Mouse (Mus musculus): Measurements from ENCODE around the gene Primpol. TPM values are rescaled to one million over a fixed set of nuclear protein-coding genes. Genes with fewer than 3 reads are reported as not detected.

Gene Primpol
- polyA plus RNA-seq, 1 experiment from 2014 or later: 11.0 TPM

GRCm38 (mm10) chr8:46598753-46599152 is 18.3 kb downstream of the Primpol start:
- WGBS: 94% methylated on average over 5 of the region's 5 CpGs
- Histone ChIP-seq H3K9ac (ENCODE audit: low read length) (no peak overlapping the region), H3K4me1 (ENCODE audit: control insufficient read depth, insufficient read depth, low read length) (0 out of 2 replicates have a peak, but pooled peaks cover 5% of the 10 kb centered on the region), H3K27ac (replicated peaks; ENCODE audit: low read depth, low read length) (no peak overlapping the region), H3K4me2 (ENCODE audit: low read depth, severe bottlenecking) (no peak overlapping the region), H3K27me3 (ENCODE audit: control insufficient read depth, insufficient read depth, low read length) (no peaks in the 10 kb centered on the region), H3K9me3 (ENCODE audit: control insufficient read depth, low read length) (no peaks in the 10 kb centered on the region), H3K4me3 (ENCODE audit: low read depth, low read length) (no peak overlapping the region), H3K36me3 (ENCODE audit: control insufficient read depth, insufficient read depth, low read length) (no peaks in the 10 kb centered on the region)
- ATAC-seq (ENCODE audit: insufficient number of reproducible peaks, low FRiP score, low TSS enrichment, low read depth): no peak
- DNase-seq (ENCODE audit: low spot score): no peak

- Histone ChIP-seq H3K4me3 (ENCODE audit: low read depth, low read length) (no peak overlapping the region), H3K4me2 (ENCODE audit: low read depth, severe bottlenecking) (no peak overlapping the region), H3K27ac (replicated peaks; ENCODE audit: low read depth, low read length) (no peak overlapping the region), H3K9ac (ENCODE audit: low read length) (no peak overlapping the region), H3K4me1 (ENCODE audit: control insufficient read depth, insufficient read depth, low read length) (0 out of 2 replicates have a peak, but pooled peaks cover 5% of the 10 kb centered on the region), H3K9me3 (ENCODE audit: control insufficient read depth, low read length) (no peaks in the 10 kb centered on the region), H3K36me3 (ENCODE audit: control insufficient read depth, insufficient read depth, low read length) (no peaks in the 10 kb centered on the region), H3K27me3 (ENCODE audit: control insufficient read depth, insufficient read depth, low read length) (no peaks in the 10 kb centered on the region)
- ATAC-seq (ENCODE audit: insufficient number of reproducible peaks, low FRiP score, low TSS enrichment, low read depth) (no peak), DNase-seq (ENCODE audit: low spot score) (no peak)
- WGBS: 88% methylated on average over 2 of the region's 2 CpGs
These were observed 18.9 kb downstream of the Primpol start for GRCm38 (mm10) chr8:46598114-46598513.

GRCm38 (mm10) chr8:46597411-46597810 is 19.6 kb downstream of the Primpol start:
- Histone ChIP-seq H3K36me3 (ENCODE audit: control insufficient read depth, insufficient read depth, low read length) (no peaks in the 10 kb centered on the region), H3K27me3 (ENCODE audit: control insufficient read depth, insufficient read depth, low read length) (no peaks in the 10 kb centered on the region), H3K4me2 (ENCODE audit: low read depth, severe bottlenecking) (no peak overlapping the region), H3K9ac (ENCODE audit: low read length) (no peak overlapping the region), H3K27ac (replicated peaks; ENCODE audit: low read depth, low read length) (no peak overlapping the region), H3K9me3 (ENCODE audit: control insufficient read depth, low read length) (no peaks in the 10 kb centered on the region), H3K4me1 (ENCODE audit: control insufficient read depth, insufficient read depth, low read length) (0 out of 2 replicates have a peak, but pooled peaks cover 5% of the 10 kb centered on the region), H3K4me3 (ENCODE audit: low read depth, low read length) (no peak overlapping the region)
- DNase-seq (ENCODE audit: low spot score): no peak
- 72% methylated on average over 2 of the region's 2 CpGs for WGBS
- no peak for ATAC-seq (ENCODE audit: insufficient number of reproducible peaks, low FRiP score, low TSS enrichment, low read depth)

- no peak overlapping the region for H3K9ac ChIP-seq (ENCODE audit: low read length)
- WGBS: 98% methylated on average over 2 of the region's 2 CpGs
- H3K27ac ChIP-seq (replicated peaks; ENCODE audit: low read depth, low read length): no peak overlapping the region
- ATAC-seq (ENCODE audit: insufficient number of reproducible peaks, low FRiP score, low TSS enrichment, low read depth): no peak
- no peaks in the 10 kb centered on the region for H3K36me3 ChIP-seq (ENCODE audit: control insufficient read depth, insufficient read depth, low read length)
- DNase-seq (ENCODE audit: low spot score): no peak
- no peak overlapping the region for H3K4me3 ChIP-seq (ENCODE audit: low read depth, low read length)
- no peak overlapping the region for H3K4me2 ChIP-seq (ENCODE audit: low read depth, severe bottlenecking)
- H3K4me1 ChIP-seq (ENCODE audit: control insufficient read depth, insufficient read depth, low read length): 0 out of 2 replicates have a peak, but pooled peaks cover 5% of the 10 kb centered on the region
- H3K9me3 ChIP-seq (ENCODE audit: control insufficient read depth, low read length): no peaks in the 10 kb centered on the region
- no peaks in the 10 kb centered on the region for H3K27me3 ChIP-seq (ENCODE audit: control insufficient read depth, insufficient read depth, low read length)
These were observed 20.5 kb downstream of the Primpol start for GRCm38 (mm10) chr8:46596530-46596929.

- Histone ChIP-seq H3K9me3 (ENCODE audit: control insufficient read depth, low read length) (no peaks in the 10 kb centered on the region), H3K36me3 (ENCODE audit: control insufficient read depth, insufficient read depth, low read length) (no peaks in the 10 kb centered on the region), H3K4me2 (ENCODE audit: low read depth, severe bottlenecking) (no peak overlapping the region), H3K9ac (ENCODE audit: low read length) (no peak overlapping the region), H3K27ac (replicated peaks; ENCODE audit: low read depth, low read length) (no peak overlapping the region), H3K4me1 (ENCODE audit: control insufficient read depth, insufficient read depth, low read length) (no peaks in the 10 kb centered on the region), H3K27me3 (ENCODE audit: control insufficient read depth, insufficient read depth, low read length) (no peaks in the 10 kb centered on the region), H3K4me3 (ENCODE audit: low read depth, low read length) (no peak overlapping the region)
- ATAC-seq (ENCODE audit: insufficient number of reproducible peaks, low FRiP score, low TSS enrichment, low read depth): no peak
- DNase-seq (ENCODE audit: low spot score): no peak
- 83% methylated on average over 2 of the region's 2 CpGs for WGBS
These were observed 21.4 kb downstream of the Primpol start for GRCm38 (mm10) chr8:46595593-46595992.

GRCm38 (mm10) chr8:46593772-46594171 is 23.2 kb downstream of the Primpol start:
- 80% methylated on average over 2 of the region's 2 CpGs for WGBS
- H3K36me3 ChIP-seq (ENCODE audit: control insufficient read depth, insufficient read depth, low read length): no peaks in the 10 kb centered on the region
- no peaks in the 10 kb centered on the region for H3K27me3 ChIP-seq (ENCODE audit: control insufficient read depth, insufficient read depth, low read length)
- H3K9me3 ChIP-seq (ENCODE audit: control insufficient read depth, low read length): no peaks in the 10 kb centered on the region
- no peak overlapping the region for H3K9ac ChIP-seq (ENCODE audit: low read length)
- no peak overlapping the region for H3K4me3 ChIP-seq (ENCODE audit: low read depth, low read length)
- H3K27ac ChIP-seq (replicated peaks; ENCODE audit: low read depth, low read length): no peak overlapping the region
- DNase-seq (ENCODE audit: low spot score) (no peak), ATAC-seq (ENCODE audit: insufficient number of reproducible peaks, low FRiP score, low TSS enrichment, low read depth) (no peak)
- H3K4me2 ChIP-seq (ENCODE audit: low read depth, severe bottlenecking): no peak overlapping the region
- no peaks in the 10 kb centered on the region for H3K4me1 ChIP-seq (ENCODE audit: control insufficient read depth, insufficient read depth, low read length)

- H3K4me3 ChIP-seq (ENCODE audit: low read depth, low read length): no peak overlapping the region
- no peak overlapping the region for H3K9ac ChIP-seq (ENCODE audit: low read length)
- H3K36me3 ChIP-seq (ENCODE audit: control insufficient read depth, insufficient read depth, low read length): no peaks in the 10 kb centered on the region
- 81% methylated on average over 8 of the region's 8 CpGs for WGBS
- no peak for DNase-seq (ENCODE audit: low spot score)
- ATAC-seq (ENCODE audit: insufficient number of reproducible peaks, low FRiP score, low TSS enrichment, low read depth): no peak
- no peaks in the 10 kb centered on the region for H3K27me3 ChIP-seq (ENCODE audit: control insufficient read depth, insufficient read depth, low read length)
- H3K27ac ChIP-seq (replicated peaks; ENCODE audit: low read depth, low read length): no peak overlapping the region
- H3K9me3 ChIP-seq (ENCODE audit: control insufficient read depth, low read length): no peaks in the 10 kb centered on the region
- H3K4me2 ChIP-seq (ENCODE audit: low read depth, severe bottlenecking): no peak overlapping the region
- H3K4me1 ChIP-seq (ENCODE audit: control insufficient read depth, insufficient read depth, low read length): no peaks in the 10 kb centered on the region
These were observed 23.9 kb downstream of the Primpol start for GRCm38 (mm10) chr8:46593067-46593466.

GRCm38 (mm10) chr8:46588663-46589062 is 28.3 kb downstream of the Primpol start:
- Histone ChIP-seq H3K27ac (replicated peaks; ENCODE audit: low read depth, low read length) (no peak overlapping the region), H3K27me3 (ENCODE audit: control insufficient read depth, insufficient read depth, low read length) (no peaks in the 10 kb centered on the region), H3K4me1 (ENCODE audit: control insufficient read depth, insufficient read depth, low read length) (no peaks in the 10 kb centered on the region), H3K36me3 (ENCODE audit: control insufficient read depth, insufficient read depth, low read length) (no peaks in the 10 kb centered on the region), H3K9me3 (ENCODE audit: control insufficient read depth, low read length) (no peaks in the 10 kb centered on the region), H3K9ac (ENCODE audit: low read length) (no peak overlapping the region), H3K4me2 (ENCODE audit: low read depth, severe bottlenecking) (no peak overlapping the region), H3K4me3 (ENCODE audit: low read depth, low read length) (no peak overlapping the region)
- ATAC-seq (ENCODE audit: insufficient number of reproducible peaks, low FRiP score, low TSS enrichment, low read depth): no peak
- 85% methylated on average over 2 of the region's 2 CpGs for WGBS
- no peak for DNase-seq (ENCODE audit: low spot score)

GRCm38 (mm10) chr8:46587911-46588310 is 29.1 kb downstream of the Primpol start:
- H3K27ac ChIP-seq (replicated peaks; ENCODE audit: low read depth, low read length): no peak overlapping the region
- no peaks in the 10 kb centered on the region for H3K36me3 ChIP-seq (ENCODE audit: control insufficient read depth, insufficient read depth, low read length)
- H3K4me3 ChIP-seq (ENCODE audit: low read depth, low read length): no peak overlapping the region
- no peaks in the 10 kb centered on the region for H3K9me3 ChIP-seq (ENCODE audit: control insufficient read depth, low read length)
- no peaks in the 10 kb centered on the region for H3K4me1 ChIP-seq (ENCODE audit: control insufficient read depth, insufficient read depth, low read length)
- ATAC-seq (ENCODE audit: insufficient number of reproducible peaks, low FRiP score, low TSS enrichment, low read depth): no peak
- no peak overlapping the region for H3K4me2 ChIP-seq (ENCODE audit: low read depth, severe bottlenecking)
- H3K9ac ChIP-seq (ENCODE audit: low read length): no peak overlapping the region
- 86% methylated on average over 5 of the region's 5 CpGs for WGBS
- no peaks in the 10 kb centered on the region for H3K27me3 ChIP-seq (ENCODE audit: control insufficient read depth, insufficient read depth, low read length)
- no peak for DNase-seq (ENCODE audit: low spot score)

All from limb, embryonic 11.5 days (tissue).